Mouse (Mus musculus) erythroblast, embryonic 14.5 days (primary cell): ENCODE data around the gene Madd.

Experiments
- GATA1 ChIP-seq: IDR thresholded peaks from 2 replicates; pipeline ENCODE4 v1.6.1; 2012; ENCODE audit warnings: low read length, inconsistent platforms, mixed read lengths
- TAL1 ChIP-seq: IDR thresholded peaks from 3 replicates; pipeline ENCODE4 v1.6.1; 2012; ENCODE audit warnings: low read length, inconsistent platforms, mixed read lengths

DNA sequence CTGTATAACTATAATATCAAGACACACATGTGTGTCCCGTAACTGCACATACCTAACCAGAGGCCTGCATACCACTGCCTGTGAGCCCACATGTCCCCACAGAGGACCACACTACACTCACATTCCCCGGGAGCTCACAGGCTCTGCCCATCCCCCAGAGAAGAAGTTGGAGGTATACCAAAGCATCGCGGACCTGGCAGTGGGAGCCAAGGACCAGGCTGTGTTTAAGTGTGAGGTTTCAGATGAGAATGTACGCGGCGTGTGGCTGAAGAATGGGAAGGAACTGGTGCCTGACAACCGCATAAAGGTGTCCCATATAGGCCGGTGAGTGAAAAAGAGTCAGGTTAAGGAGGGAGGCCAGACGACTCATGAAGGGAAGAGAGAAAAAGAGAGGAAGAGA is 58.5 kb downstream of the Madd start:
- TF ChIP-seq GATA1 (no peak), TAL1 (no peak)
